8 mouse cellular contexts compared by ENCODE assay signal in the genomic region with DNA sequence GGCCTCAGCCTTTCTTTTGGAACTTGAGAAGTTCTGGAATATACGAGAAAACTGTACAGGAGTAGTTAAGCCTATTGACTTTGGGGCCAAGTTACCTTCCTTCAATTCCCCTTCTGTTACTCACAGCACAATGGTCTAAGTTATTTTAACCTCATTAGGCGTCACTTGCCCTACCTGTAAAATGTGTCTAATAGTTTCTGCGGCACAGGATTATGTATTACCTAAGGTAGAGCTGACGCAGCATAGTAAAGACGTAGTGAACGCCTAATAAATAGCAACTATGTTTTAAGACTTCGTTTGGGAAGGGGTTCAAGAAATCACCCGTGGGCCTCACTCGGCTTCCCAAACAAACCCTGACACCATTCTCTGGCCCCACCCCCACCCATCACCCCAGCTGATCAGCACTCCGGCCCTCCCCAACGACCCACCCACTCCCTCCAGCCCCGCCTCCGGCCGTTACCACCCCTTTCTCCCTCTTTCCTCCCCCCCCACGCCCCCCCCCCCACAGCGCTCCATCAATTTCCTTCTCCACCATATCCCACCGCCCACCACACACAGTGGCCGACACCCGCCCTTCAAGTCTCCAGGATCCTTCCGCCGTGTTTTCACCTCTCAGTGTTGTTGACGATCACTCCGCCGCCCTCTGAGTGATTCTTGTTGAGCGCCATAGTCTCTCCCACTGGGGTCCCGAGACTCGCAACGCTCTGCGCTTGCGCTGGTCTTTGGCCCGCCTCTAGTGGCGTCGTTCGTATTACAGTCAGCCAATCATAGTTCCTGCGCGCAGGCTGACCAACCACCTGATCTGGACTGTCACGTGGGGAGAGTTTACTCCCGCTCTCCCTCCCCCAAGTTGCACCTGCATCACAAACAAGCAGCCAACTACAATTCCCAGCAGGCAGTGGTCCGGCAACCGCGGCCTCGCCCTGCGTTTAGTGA. TPM values are rescaled to one million over a fixed set of nuclear protein-coding genes. Genes with fewer than 3 reads are reported as not detected.
DNase-seq lines count a peak whose midpoint lies in the region; ATAC-seq lines count a peak whose summit lies in the region.

A gene (minus strand): TSS at position 738 of the 936 bp plus-strand sequence.

- H3K4me2 ChIP-seq in heart, embryonic 13.5 days = peak within 1 kb of the TSS; percentile 70
- peak within 1 kb of the TSS; percentile 77 for H3K4me2 ChIP-seq in liver, embryonic 12.5 days
- H3K4me2 ChIP-seq in stomach, embryonic 15.5 days = peak within 1 kb of the TSS; percentile 60

- H3K27ac ChIP-seq in brown adipose tissue, adult 24 weeks (replicated peaks; ENCODE audit: low read depth, low read length) = peak within 1 kb of the TSS; percentile 94
- H3K27ac ChIP-seq in heart, embryonic 13.5 days (replicated peaks) = peak within 1 kb of the TSS; percentile 85
- H3K27ac ChIP-seq in liver, embryonic 12.5 days = peak within 1 kb of the TSS; percentile 86
- peak within 1 kb of the TSS; percentile 86 for H3K27ac ChIP-seq in stomach, embryonic 15.5 days

- peaks cover 8% of the 10 kb centered on the region; the same call in 1 of the 2 replicates for H3K4me1 ChIP-seq in brown adipose tissue, adult 24 weeks (ENCODE audit: control insufficient read depth, insufficient read depth, insufficient read length, low read length)
- H3K4me1 ChIP-seq in heart, embryonic 13.5 days = peaks cover 30% of the 10 kb centered on the region
- H3K4me1 ChIP-seq in liver, embryonic 12.5 days = peaks cover 60% of the 10 kb centered on the region
- H3K4me1 ChIP-seq in stomach, embryonic 15.5 days = peaks cover 20% of the 10 kb centered on the region

- peak; percentile 95 for ATAC-seq in heart, embryonic 13.5 days (ENCODE audit: extremely low read depth, insufficient number of reproducible peaks, low FRiP score, low TSS enrichment)
- peak; percentile 91 for ATAC-seq in liver, embryonic 12.5 days
- ATAC-seq in stomach, embryonic 15.5 days (ENCODE audit: insufficient read depth, low FRiP score, low read depth) = peak; percentile 97

- H3K4me3 ChIP-seq in brown adipose tissue, adult 24 weeks (ENCODE audit: insufficient read depth, low read depth, low read length) = peak within 1 kb of the TSS; percentile 75
- H3K4me3 ChIP-seq in heart, embryonic 13.5 days = peak within 1 kb of the TSS; percentile 55
- H3K4me3 ChIP-seq in liver, embryonic 12.5 days = peak within 1 kb of the TSS; percentile 63
- H3K4me3 ChIP-seq in stomach, embryonic 15.5 days (replicated peaks) = peak within 1 kb of the TSS; percentile 53

- H3K36me3 ChIP-seq in heart, embryonic 13.5 days = peaks cover 36% of the 10 kb centered on the region
- H3K36me3 ChIP-seq in liver, embryonic 12.5 days = peaks cover 36% of the 10 kb centered on the region
- H3K36me3 ChIP-seq in stomach, embryonic 15.5 days = peaks cover 23% of the 10 kb centered on the region

- peak; percentile 99 for DNase-seq in CD4-positive, CD25-positive, alpha-beta regulatory T cell, adult 2 months (ENCODE audit: low read depth, low spot score)
- peak; percentile 98 for DNase-seq in fat pad, adult 2 months (ENCODE audit: extremely low read depth, low read depth, low spot score)
- DNase-seq in kidney, postnatal 10 days = peak; percentile 98
- peak; percentile 97 to 98 for DNase-seq in natural killer cell, adult 2 months (ENCODE audit: low spot score in 2 of 2)

- H3K9ac ChIP-seq in heart, embryonic 13.5 days = peak within 1 kb of the TSS; percentile 81
- H3K9ac ChIP-seq in liver, embryonic 12.5 days = peak within 1 kb of the TSS; percentile 76
- no peak within 1 kb of the TSS; the same call in 1 of the 2 replicates for H3K9ac ChIP-seq in stomach, embryonic 15.5 days

- H3K9me3 ChIP-seq in heart, embryonic 13.5 days = no peaks in the 10 kb centered on the region
- no peaks in the 10 kb centered on the region for H3K9me3 ChIP-seq in liver, embryonic 12.5 days (replicated peaks)
- H3K9me3 ChIP-seq in stomach, embryonic 15.5 days = no peaks in the 10 kb centered on the region

- 5% methylated on average over 36 of the region's 43 CpGs for WGBS in heart, embryonic 13.5 days
- 5% methylated on average over 42 of the region's 43 CpGs for WGBS in liver, embryonic 12.5 days (ENCODE audit: insufficient replicate concordance)
- 3% methylated on average over 40 of the region's 43 CpGs for WGBS in stomach, embryonic 15.5 days

- H3K27me3 ChIP-seq in heart, embryonic 13.5 days (replicated peaks) = no peaks in the 10 kb centered on the region
- H3K27me3 ChIP-seq in liver, embryonic 12.5 days (replicated peaks) = no peaks in the 10 kb centered on the region
- no peaks in the 10 kb centered on the region for H3K27me3 ChIP-seq in stomach, embryonic 15.5 days (replicated peaks)

RNA-seq across cellular contexts. Expression of the gene that starts here (rescaled TPM):
- polyA plus RNA-seq in brown adipose tissue, adult 24 weeks (2012; ENCODE audit: insufficient read depth, insufficient read length, missing spikeins) = 73.7 and 124 TPM in 2 replicates
- 134 and 138 TPM in 2 replicates for polyA plus RNA-seq in heart, embryonic 13.5 days (2015; fragmentation: Nextera tagmentation; extraction: Ambion mirVana)
- 76.4 and 77.8 TPM in 2 replicates for polyA plus RNA-seq in liver, embryonic 12.5 days (2016; fragmentation: Nextera tagmentation; extraction: Ambion mirVana)
- 70.4 and 77.6 TPM in 2 replicates for polyA plus RNA-seq in stomach, embryonic 15.5 days (2015; fragmentation: Nextera tagmentation; extraction: Ambion mirVana)

Comparison
In these comparisons a context has a peak if more than half of its experiments do, and no peak if none do; other contexts are left out.
1. Peak in every context shown above with its lines: DNase-seq, ATAC-seq, H3K4me3 ChIP-seq and H3K27ac ChIP-seq.